Mouse (Mus musculus) CH12.LX (cell line): Measurements from ENCODE around the gene Zfp277. TPM values are rescaled to one million over a fixed set of nuclear protein-coding genes. Genes with fewer than 3 reads are reported as not detected.

ENCODE experiments used
- DNase-seq: peaks from one replicate; pipeline ENCODE4 v3.0.0-alpha.2; 2013; ENCODE audit errors: extremely low read depth
- H3K27ac ChIP-seq: 2 replicates; pipeline ENCODE4 v1.5.1; 2012; ENCODE audit warnings: low read depth, mild to moderate bottlenecking, control low read depth, moderate library complexity; ENCODE audit not compliant: insufficient read depth
- H3K27me3 ChIP-seq: replicated peaks from 2 replicates; pipeline ENCODE3; 2012; ENCODE audit warnings: inconsistent platforms
- H3K36me3 ChIP-seq, 2 experiments: replicated peaks in 1 of 2; 2 replicates each; pipeline versions ENCODE3 to v1.6.1; 2012; ENCODE audit warnings: inconsistent platforms in 1 of 2, low read length in 1 of 2, mild to moderate bottlenecking in 1 of 2, mixed read lengths in 1 of 2, moderate library complexity in 1 of 2; ENCODE audit not compliant: control insufficient read depth in 1 of 2, insufficient read depth in 1 of 2
- H3K4me1 ChIP-seq, 2 experiments: 2 replicates each; pipeline ENCODE4 v1.6.1; 2012; ENCODE audit warnings: inconsistent platforms in 1 of 2, moderate library complexity in 1 of 2; ENCODE audit not compliant: insufficient read depth in 2 of 2, control insufficient read depth in 1 of 2
- H3K4me2 ChIP-seq: 2 replicates; pipeline ENCODE4 v1.6.1; 2012; ENCODE audit warnings: low read depth, mild to moderate bottlenecking, control low read depth; ENCODE audit not compliant: poor library complexity, insufficient read depth, severe bottlenecking
- H3K4me3 ChIP-seq, 3 experiments: fragments of 150-350 bp in 1 of 3; sonication (generic) in 1 of 3; replicated peaks in 1 of 3; 2 replicates each; pipeline versions ENCODE3 to v1.5.1; 2011 to 2012; ENCODE audit warnings: low read depth in 2 of 3, low read length in 2 of 3, mild to moderate bottlenecking in 2 of 3, moderate library complexity in 2 of 3, control low read depth in 1 of 3, improper control_type of control experiment in 1 of 3, inconsistent platforms in 1 of 3, mixed read lengths in 1 of 3; ENCODE audit not compliant: poor library complexity in 1 of 3
- H3K79me2 ChIP-seq: replicated peaks from 2 replicates; pipeline ENCODE4 v1.6.1; 2012; ENCODE audit warnings: mild to moderate bottlenecking, moderate library complexity; ENCODE audit not compliant: control insufficient read depth, poor library complexity, insufficient read depth, severe bottlenecking; ENCODE audit errors: extremely low read depth
- H3K9ac ChIP-seq: 2 replicates; pipeline ENCODE4 v1.6.1; 2012; ENCODE audit warnings: low read depth, mild to moderate bottlenecking, control low read depth, moderate library complexity; ENCODE audit not compliant: insufficient read depth
- H3K9me3 ChIP-seq: replicated peaks from 2 replicates; pipeline ENCODE3; 2012; ENCODE audit warnings: low read length, inconsistent platforms, mixed read lengths
- CHD1 ChIP-seq: IDR thresholded peaks from 2 replicates; pipeline ENCODE4 v1.6.1; 2012; ENCODE audit warnings: low read depth, low read length, improper control_type of control experiment, inconsistent platforms
- CHD2 ChIP-seq: IDR thresholded peaks from 2 replicates; pipeline ENCODE4 v1.6.1; 2011; ENCODE audit warnings: low read length, improper control_type of control experiment
- CTCF ChIP-seq, 2 experiments: IDR thresholded peaks in 1 of 2; conservative IDR thresholded peaks in 1 of 2; 2 replicates each; pipeline ENCODE4 v1.5.1; 2011 to 2012; ENCODE audit warnings: low read depth in 2 of 2, low read length in 2 of 2, improper control_type of control experiment in 1 of 2, inconsistent platforms in 1 of 2, mild to moderate bottlenecking in 1 of 2, moderate library complexity in 1 of 2
- E2F4 ChIP-seq: IDR thresholded peaks from 2 replicates; pipeline ENCODE4 v1.6.1; 2011; ENCODE audit warnings: low read depth, low read length, improper control_type of control experiment; ENCODE audit not compliant: insufficient replicate concordance
- ETS1 ChIP-seq: conservative IDR thresholded peaks from 2 replicates; pipeline ENCODE4 v1.6.1; 2012; ENCODE audit warnings: low read depth, mild to moderate bottlenecking, inconsistent platforms, low read length, improper control_type of control experiment, moderate library complexity
- GABPA ChIP-seq: IDR thresholded peaks from 2 replicates; pipeline ENCODE4 v1.6.1; 2012; ENCODE audit warnings: low read depth, low read length, improper control_type of control experiment, inconsistent platforms; ENCODE audit not compliant: insufficient replicate concordance
- IRF4 ChIP-seq: IDR thresholded peaks from 2 replicates; pipeline ENCODE4 v1.6.1; 2014; ENCODE audit warnings: low read depth, mild to moderate bottlenecking, inconsistent platforms, low read length, improper control_type of control experiment
- JUND ChIP-seq: conservative IDR thresholded peaks from 2 replicates; pipeline ENCODE4 v1.6.1; 2011; ENCODE audit warnings: low read depth, low read length, improper control_type of control experiment
- KAT2A ChIP-seq: IDR thresholded peaks from 2 replicates; pipeline ENCODE4 v1.6.1; 2012; ENCODE audit warnings: low read length, improper control_type of control experiment, inconsistent platforms; ENCODE audit not compliant: insufficient replicate concordance
- MAZ ChIP-seq: IDR thresholded peaks from 2 replicates; pipeline ENCODE4 v1.6.1; 2012; ENCODE audit warnings: low read depth, mild to moderate bottlenecking, inconsistent platforms, low read length, improper control_type of control experiment, moderate library complexity
- MEF2A ChIP-seq: IDR thresholded peaks from 2 replicates; pipeline ENCODE4 v1.6.1; 2014; ENCODE audit warnings: low read depth, mild to moderate bottlenecking, inconsistent platforms, low read length, improper control_type of control experiment, borderline replicate concordance
- NRF1 ChIP-seq: IDR thresholded peaks from 2 replicates; pipeline ENCODE4 v1.6.1; 2014; ENCODE audit warnings: low read depth, mild to moderate bottlenecking, inconsistent platforms, low read length, improper control_type of control experiment, moderate library complexity
- POLR2AphosphoS2 ChIP-seq: IDR thresholded peaks from 2 replicates; pipeline ENCODE4 v1.6.1; 2011; ENCODE audit warnings: low read depth, low read length, improper control_type of control experiment
- RAD21 ChIP-seq: IDR thresholded peaks from 2 replicates; pipeline ENCODE4 v1.6.1; 2011; ENCODE audit warnings: low read depth, mild to moderate bottlenecking, low read length, improper control_type of control experiment, moderate library complexity
- RCOR1 ChIP-seq: conservative IDR thresholded peaks from 2 replicates; pipeline ENCODE4 v1.6.1; 2012; ENCODE audit warnings: low read depth, mild to moderate bottlenecking, inconsistent platforms, low read length, improper control_type of control experiment
- SIN3A ChIP-seq: IDR thresholded peaks from 2 replicates; pipeline ENCODE4 v1.6.1; 2012; ENCODE audit warnings: low read length, improper control_type of control experiment, inconsistent platforms
- SMC3 ChIP-seq: IDR thresholded peaks from 2 replicates; pipeline ENCODE4 v1.6.1; 2011; ENCODE audit warnings: low read depth, low read length, improper control_type of control experiment
- TBP ChIP-seq: conservative IDR thresholded peaks from 2 replicates; pipeline ENCODE4 v1.6.1; 2011; ENCODE audit warnings: low read depth, low read length, improper control_type of control experiment
- TCF12 ChIP-seq: IDR thresholded peaks from 2 replicates; pipeline ENCODE4 v1.6.1; 2014; ENCODE audit warnings: low read depth, mild to moderate bottlenecking, inconsistent platforms, low read length, improper control_type of control experiment
- ZKSCAN1 ChIP-seq: IDR thresholded peaks from 2 replicates; pipeline ENCODE4 v1.6.1; 2012; ENCODE audit warnings: low read depth, inconsistent platforms, low read length, improper control_type of control experiment, borderline replicate concordance
- dilution Hi-C: fragments of 300-500 bp; cut with MboI; formaldehyde crosslinking; loops from 2 replicates; pipeline ENCODE4 v1.14.3; 2020; ENCODE audit warnings: low sequenced_read_pairs; ENCODE audit not compliant: extremely low pct_unique_long_range_greater_than_20kb, extremely low pct_ligation_motif_present
- in situ Hi-C: fragments of 300-500 bp; cut with MboI; formaldehyde crosslinking; loops from 3 replicates; pipeline ENCODE4 v1.14.3; 2019; ENCODE audit warnings: low sequenced_read_pairs, low pct_ligation_motif_present, low pct_unique_long_range_greater_than_20kb, mixed read lengths
- polyA plus RNA-seq: library from polyadenylated mRNA; unstranded; fragments of >175 nt; gene quantifications from 2 replicates; pipeline ENCODE4 v1.2.1, GENCODE M21; 2012; ENCODE audit warnings: low read depth; ENCODE audit not compliant: insufficient read length
- total RNA-seq, 2 experiments: library from RNA; depleted of rRNA; stranded (reverse); fragments of 300-350 nt in 1 of 2; fragments of >200 nt in 1 of 2; gene quantifications; 2 replicates each; pipeline ENCODE4 v1.2.3; 2012 to 2014

Zfp277 gene
- total and polyA plus RNA-seq, 3 experiments = 13.7 to 31.2 (median 18.9) TPM

GRCm38 (mm10) chr12:40327012-40327660 lies 118.6 kb downstream of the Zfp277 start:
- TF ChIP-seq CHD2 = no peak
- TF ChIP-seq NRF1 = no peak
- no peak for TF ChIP-seq POLR2AphosphoS2
- no peak for TF ChIP-seq JUND
- TF ChIP-seq ETS1 = no peak
- Histone ChIP-seq H3K79me2 (no peaks in the 10 kb centered on the region), H3K9me3 (no peaks in the 10 kb centered on the region), H3K4me3 (no peak overlapping the region), H3K9ac (no peak overlapping the region), H3K4me2 (no peak overlapping the region), H3K27ac (no peak overlapping the region), H3K36me3 (peaks cover 0 to 42% of the 10 kb centered on the region in 2 experiments), H3K4me1 (no peaks in the 10 kb centered on the region), H3K27me3 (no peaks in the 10 kb centered on the region)
- DNase-seq = no peak
- in situ Hi-C loops = no loop called here
- dilution Hi-C loops = no loop called here

- Histone ChIP-seq H3K4me3 (no peak overlapping the region), H3K9ac (no peak overlapping the region), H3K79me2 (no peaks in the 10 kb centered on the region), H3K9me3 (no peaks in the 10 kb centered on the region), H3K36me3 (peaks cover 0 to 45% of the 10 kb centered on the region in 2 experiments), H3K4me1 (no peaks in the 10 kb centered on the region), H3K27ac (no peak overlapping the region), H3K4me2 (no peak overlapping the region), H3K27me3 (no peaks in the 10 kb centered on the region)
- in situ Hi-C loops (no loop called here), dilution Hi-C loops (no loop called here)
- TF ChIP-seq RCOR1 (no peak), NRF1 (no peak), MAZ (no peak), ETS1 (no peak), KAT2A (no peak)
- no peak for DNase-seq
These were observed 120.1 kb downstream of the Zfp277 start for GRCm38 (mm10) chr12:40325582-40325981.

GRCm38 (mm10) chr12:40324819-40325218 lies 120.9 kb downstream of the Zfp277 start:
- H3K4me2 ChIP-seq = no peak overlapping the region
- dilution Hi-C loops = no loop called here
- H3K27me3 ChIP-seq = no peaks in the 10 kb centered on the region
- H3K36me3 ChIP-seq = peaks cover 0 to 52% of the 10 kb centered on the region in 2 experiments
- in situ Hi-C loops = no loop called here
- H3K4me3 ChIP-seq = no peak overlapping the region
- no peak overlapping the region for H3K9ac ChIP-seq
- TF ChIP-seq SMC3 (no peak), SIN3A (no peak), RAD21 (no peak), E2F4 (no peak), MEF2A (no peak), CHD1 (no peak), TCF12 (no peak), CTCF (conservative IDR thresholded peaks at IDR 0.05 in 1 of 2, IDR thresholded peaks at IDR 0.05 in 1 of 2; ENCODE audit: low read depth in 2 of 2, low read length in 2 of 2) (no peak), POLR2AphosphoS2 (no peak), GABPA (no peak), NRF1 (no peak), ETS1 (no peak), KAT2A (no peak), JUND (no peak), IRF4 (no peak), ZKSCAN1 (no peak), TBP (no peak)
- no peak for DNase-seq
- no peak overlapping the region for H3K27ac ChIP-seq
- H3K4me1 ChIP-seq = no peaks in the 10 kb centered on the region
- no peaks in the 10 kb centered on the region for H3K79me2 ChIP-seq
- H3K9me3 ChIP-seq = no peaks in the 10 kb centered on the region
